Mouse (Mus musculus): ENCODE results near the gene Kif16b. TPM values are rescaled to one million over a fixed set of nuclear protein-coding genes. Genes with fewer than 3 reads are reported as not detected.

Gene Kif16b
- polyA plus RNA-seq, 1 experiment from 2014 or later: 3.7 TPM

- peak; percentile 55; the same call in 1 of the 2 replicates for ATAC-seq (replicated peaks)
- no peaks in the 10 kb centered on the region for H3K36me3 ChIP-seq
- no peaks in the 10 kb centered on the region for H3K9me3 ChIP-seq
Measured at GRCm38 (mm10) chr2:142718998-142719397, 182.3 kb downstream of the Kif16b start.

GRCm38 (mm10) chr2:142717591-142717990 is 183.7 kb downstream of the Kif16b start:
- H3K9me3 ChIP-seq: no peaks in the 10 kb centered on the region
- no peak overlapping the region for H3K27ac ChIP-seq (replicated peaks)
- H3K36me3 ChIP-seq: no peaks in the 10 kb centered on the region
- no peaks in the 10 kb centered on the region for H3K4me1 ChIP-seq
- H3K27me3 ChIP-seq: no peaks in the 10 kb centered on the region
- ATAC-seq (replicated peaks): no peak
- H3K4me2 ChIP-seq (replicated peaks): no peak overlapping the region
- H3K4me3 ChIP-seq: no peak overlapping the region
- 79% methylated on average over 4 of the region's 4 CpGs for WGBS
- no peak overlapping the region for H3K9ac ChIP-seq (replicated peaks)

More at GRCm38 (mm10) chr2:142718998-142719397, 182.3 kb downstream of the Kif16b start:
- no peak overlapping the region for H3K9ac ChIP-seq (replicated peaks)
- H3K27me3 ChIP-seq: no peaks in the 10 kb centered on the region
- H3K4me3 ChIP-seq: no peak overlapping the region
- no peaks in the 10 kb centered on the region for H3K4me1 ChIP-seq
- H3K4me2 ChIP-seq (replicated peaks): no peak overlapping the region
- H3K27ac ChIP-seq (replicated peaks): no peak overlapping the region

DNA sequence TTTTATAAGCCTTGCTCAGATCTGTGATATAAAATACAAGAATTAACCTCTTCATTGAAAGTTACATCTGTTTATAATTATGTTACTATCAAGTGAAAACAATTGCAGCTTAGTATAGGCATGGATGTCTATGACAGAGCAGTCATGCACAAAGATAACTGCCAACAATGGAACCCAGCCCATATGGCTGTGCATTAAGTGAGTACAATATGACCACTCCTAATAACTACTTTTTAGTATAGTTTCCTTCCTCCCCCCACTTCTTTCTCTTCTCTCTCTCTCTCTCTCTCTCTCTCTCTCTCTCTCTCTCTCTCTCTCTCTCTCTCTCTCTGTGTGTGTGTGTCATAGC is 185.4 kb downstream of the Kif16b start:
- H3K27ac ChIP-seq (replicated peaks): no peak overlapping the region
- no peak overlapping the region for H3K4me3 ChIP-seq
- no peaks in the 10 kb centered on the region for H3K4me1 ChIP-seq
- no peak overlapping the region for H3K9ac ChIP-seq (replicated peaks)
- no peak for ATAC-seq (replicated peaks)
- H3K4me2 ChIP-seq (replicated peaks): no peak overlapping the region
- H3K9me3 ChIP-seq: no peaks in the 10 kb centered on the region
- H3K36me3 ChIP-seq: no peaks in the 10 kb centered on the region
- H3K27me3 ChIP-seq: no peaks in the 10 kb centered on the region

- no peaks in the 10 kb centered on the region for H3K9me3 ChIP-seq
- H3K9ac ChIP-seq (replicated peaks): no peak overlapping the region
- H3K36me3 ChIP-seq: no peaks in the 10 kb centered on the region
- no peak overlapping the region for H3K27ac ChIP-seq (replicated peaks)
- no peak overlapping the region for H3K4me2 ChIP-seq (replicated peaks)
- WGBS: 67% methylated on average over 1 of the region's 1 CpGs
- H3K27me3 ChIP-seq: no peaks in the 10 kb centered on the region
- no peak overlapping the region for H3K4me3 ChIP-seq
- ATAC-seq (replicated peaks): no peak
- no peaks in the 10 kb centered on the region for H3K4me1 ChIP-seq
Measured at GRCm38 (mm10) chr2:142715186-142715911, 186.0 kb downstream of the Kif16b start.

GRCm38 (mm10) chr2:142712727-142713126 is 188.6 kb downstream of the Kif16b start:
- Histone ChIP-seq H3K27ac (replicated peaks) (no peak overlapping the region), H3K9ac (replicated peaks) (no peak overlapping the region), H3K27me3 (no peaks in the 10 kb centered on the region), H3K4me3 (no peak overlapping the region), H3K9me3 (no peaks in the 10 kb centered on the region), H3K4me2 (replicated peaks) (no peak overlapping the region), H3K36me3 (no peaks in the 10 kb centered on the region), H3K4me1 (no peaks in the 10 kb centered on the region)
- 76% methylated on average over 11 of the region's 11 CpGs for WGBS
- no peak for ATAC-seq (replicated peaks)

DNA sequence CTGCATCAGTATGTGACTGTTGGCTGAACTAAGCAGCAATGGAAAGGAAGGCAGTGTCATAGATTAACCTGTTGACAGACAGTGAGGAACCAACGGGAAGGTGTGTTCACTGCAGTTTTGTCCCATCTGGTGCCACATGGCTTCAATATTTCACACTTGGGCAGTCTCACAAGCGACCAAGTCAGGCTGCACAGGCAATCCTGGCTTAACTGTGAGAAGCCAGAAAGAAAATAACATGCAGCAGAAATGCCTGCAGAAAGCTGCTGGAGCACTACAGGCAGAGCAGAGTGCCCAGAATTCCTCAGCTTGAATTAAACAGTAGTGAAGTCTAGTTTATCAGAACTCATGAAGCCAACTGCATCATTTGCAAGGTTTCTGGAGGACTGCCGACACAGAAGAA is 192.0 kb downstream of the Kif16b start:
- Histone ChIP-seq H3K4me2 (replicated peaks) (no peak overlapping the region), H3K4me3 (no peak overlapping the region), H3K9ac (replicated peaks) (no peak overlapping the region), H3K36me3 (no peaks in the 10 kb centered on the region), H3K27me3 (no peaks in the 10 kb centered on the region), H3K27ac (replicated peaks) (no peak overlapping the region), H3K9me3 (no peaks in the 10 kb centered on the region), H3K4me1 (no peaks in the 10 kb centered on the region)
- WGBS: 68% methylated on average over 3 of the region's 3 CpGs
- ATAC-seq (replicated peaks): no peak

GRCm38 (mm10) chr2:142700689-142701088 is 200.6 kb downstream of the Kif16b start:
- ATAC-seq (replicated peaks): peak; percentile 87
- no peak overlapping the region for H3K4me3 ChIP-seq
- H3K27ac ChIP-seq (replicated peaks): no peak overlapping the region
- H3K9ac ChIP-seq (replicated peaks): no peak overlapping the region
- no peaks in the 10 kb centered on the region for H3K27me3 ChIP-seq
- peaks cover 29% of the 10 kb centered on the region for H3K4me1 ChIP-seq
- H3K36me3 ChIP-seq: no peaks in the 10 kb centered on the region
- H3K9me3 ChIP-seq: no peaks in the 10 kb centered on the region
- WGBS: 27% methylated on average over 4 of the region's 4 CpGs
- H3K4me2 ChIP-seq (replicated peaks): no peak overlapping the region

GRCm38 (mm10) chr2:142698650-142699049 is 202.7 kb downstream of the Kif16b start:
- H3K27me3 ChIP-seq: no peaks in the 10 kb centered on the region
- H3K4me3 ChIP-seq: no peak overlapping the region
- peak; percentile 74 for ATAC-seq (replicated peaks)
- no peak overlapping the region for H3K9ac ChIP-seq (replicated peaks)
- H3K36me3 ChIP-seq: no peaks in the 10 kb centered on the region
- peak overlapping the region; percentile 9 for H3K27ac ChIP-seq (replicated peaks)
- WGBS: 18% methylated on average over 3 of the region's 3 CpGs
- H3K4me1 ChIP-seq: peaks cover 29% of the 10 kb centered on the region
- no peak overlapping the region for H3K4me2 ChIP-seq (replicated peaks)
- H3K9me3 ChIP-seq: no peaks in the 10 kb centered on the region

- WGBS: 98% methylated on average over 1 of the region's 1 CpGs
- H3K27me3 ChIP-seq: no peaks in the 10 kb centered on the region
Measured at GRCm38 (mm10) chr2:142694936-142695331, 206.4 kb downstream of the Kif16b start.

GRCm38 (mm10) chr2:142694019-142694935 is 207.1 kb downstream of the Kif16b start:
- no peak overlapping the region for H3K4me3 ChIP-seq
- no peak overlapping the region for H3K4me2 ChIP-seq (replicated peaks)
- H3K9ac ChIP-seq (replicated peaks): no peak overlapping the region
- H3K27me3 ChIP-seq: no peaks in the 10 kb centered on the region
- H3K27ac ChIP-seq (replicated peaks): no peak overlapping the region
- WGBS: 82% methylated on average over 3 of the region's 3 CpGs
- H3K9me3 ChIP-seq: no peaks in the 10 kb centered on the region
- H3K4me1 ChIP-seq: peaks cover 10% of the 10 kb centered on the region
- no peaks in the 10 kb centered on the region for H3K36me3 ChIP-seq
- no peak for ATAC-seq (replicated peaks)

More at GRCm38 (mm10) chr2:142694936-142695331, 206.4 kb downstream of the Kif16b start:
- Histone ChIP-seq H3K27ac (replicated peaks) (no peak overlapping the region), H3K9ac (replicated peaks) (no peak overlapping the region), H3K4me1 (peaks cover 17% of the 10 kb centered on the region), H3K4me3 (no peak overlapping the region), H3K9me3 (no peaks in the 10 kb centered on the region), H3K4me2 (replicated peaks) (no peak overlapping the region), H3K36me3 (no peaks in the 10 kb centered on the region)
- ATAC-seq (replicated peaks): no peak

DNA sequence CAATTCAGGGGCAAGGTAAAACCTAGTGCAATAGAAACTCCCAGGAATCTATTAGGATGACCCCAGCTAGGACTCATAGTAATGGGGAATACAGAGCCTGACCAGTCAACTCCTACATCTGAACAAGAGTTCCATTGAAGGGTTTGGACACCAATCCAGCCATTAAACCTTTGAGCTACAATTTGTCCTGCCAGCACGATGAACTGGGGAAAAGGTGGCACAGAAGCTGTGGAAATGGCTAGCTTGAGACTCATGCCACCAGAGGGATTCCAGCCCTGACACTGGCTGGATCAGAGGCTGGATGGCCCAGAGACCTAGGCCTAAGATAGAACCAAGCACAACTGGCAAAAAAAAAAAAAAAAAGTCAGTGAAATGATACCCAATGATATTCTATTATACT is 207.9 kb downstream of the Kif16b start:
- no peaks in the 10 kb centered on the region for H3K9me3 ChIP-seq
- 94% methylated on average over 1 of the region's 1 CpGs for WGBS
- H3K36me3 ChIP-seq: no peaks in the 10 kb centered on the region
- no peak overlapping the region for H3K4me2 ChIP-seq (replicated peaks)
- no peaks in the 10 kb centered on the region for H3K27me3 ChIP-seq
- no peak overlapping the region for H3K4me3 ChIP-seq
- no peak overlapping the region for H3K9ac ChIP-seq (replicated peaks)
- peaks cover 4% of the 10 kb centered on the region; the same call in 1 of the 2 replicates for H3K4me1 ChIP-seq
- ATAC-seq (replicated peaks): no peak
- no peak overlapping the region for H3K27ac ChIP-seq (replicated peaks)

DNA sequence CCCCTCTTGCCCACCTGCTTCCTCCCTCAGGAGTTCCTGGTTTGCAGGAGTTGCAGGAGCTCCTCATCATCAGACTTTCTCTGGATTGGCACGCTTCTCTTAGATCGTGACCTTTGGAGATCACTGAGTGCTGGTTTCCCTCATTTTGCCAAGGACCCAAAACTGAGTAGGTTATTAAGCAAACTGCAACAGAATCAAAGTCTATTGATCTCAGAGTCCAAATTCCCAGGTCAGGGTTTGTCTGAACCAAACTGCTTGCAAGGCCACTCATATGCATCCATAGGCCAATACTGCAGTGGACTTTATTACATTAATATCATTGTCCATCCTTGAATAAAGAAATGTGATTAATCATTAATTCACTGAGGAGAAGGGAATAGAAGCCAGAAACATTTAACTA is 211.8 kb downstream of the Kif16b start:
- Histone ChIP-seq H3K27ac (replicated peaks) (no peak overlapping the region), H3K4me2 (replicated peaks) (no peak overlapping the region), H3K9ac (replicated peaks) (no peak overlapping the region), H3K9me3 (no peaks in the 10 kb centered on the region), H3K27me3 (no peaks in the 10 kb centered on the region), H3K36me3 (no peaks in the 10 kb centered on the region), H3K4me1 (no peaks in the 10 kb centered on the region), H3K4me3 (no peak overlapping the region)
- ATAC-seq (replicated peaks): no peak
- 96% methylated on average over 2 of the region's 2 CpGs for WGBS
